In genomic region chr7:54828751-54829150, GRCm38 (mm10) we compare ENCODE assay signal across 28 mouse cellular contexts. TPM values are rescaled to one million over a fixed set of nuclear protein-coding genes. Genes with fewer than 3 reads are reported as not detected.
"Had no signal": no experiment of that assay in that cellular context is flagged by ENCODE, and none has a peak within 500 bp of the region (broad histone marks: within the 10 kb centered on the region; RNA-seq: fewer than 3 reads in every experiment).

No protein-coding gene starts in this region.

- DNase-seq: gastrocnemius, postnatal 14 days; gastrocnemius, postnatal 36 days; heart, adult 11 months; heart, adult 2 months; heart, postnatal 14 days; heart, postnatal 36 days; kidney, adult 11 months; kidney, adult 2 months; kidney, adult 9 months; kidney, postnatal 14 days; kidney, postnatal 36 days; layer of hippocampus, adult 9-11 months; layer of hippocampus, postnatal 36 days had no signal

- H3K4me2 ChIP-seq: heart, embryonic 11.5 days; heart, embryonic 13.5 days; heart, embryonic 15.5 days; hindbrain, embryonic 12.5 days; hindbrain, embryonic 14.5 days; kidney, embryonic 15.5 days; limb, embryonic 13.5 days; limb, embryonic 15.5 days; liver, embryonic 12.5 days had no signal

- H3K9ac ChIP-seq: heart, embryonic 13.5 days; heart, embryonic 15.5 days; hindbrain, embryonic 12.5 days; hindbrain, embryonic 14.5 days; kidney, embryonic 15.5 days; limb, embryonic 13.5 days; limb, embryonic 15.5 days; liver, embryonic 12.5 days; liver, embryonic 14.5 days had no signal

- ATAC-seq: hindbrain, embryonic 16.5 days; intestine, embryonic 16.5 days; liver, embryonic 12.5 days had no signal

- H3K36me3 ChIP-seq: heart, embryonic 13.5 days; heart, embryonic 15.5 days; hindbrain, embryonic 12.5 days; kidney, embryonic 15.5 days; limb, embryonic 13.5 days; limb, embryonic 15.5 days; liver, embryonic 12.5 days had no signal

- H3K9me3 ChIP-seq: heart, embryonic 13.5 days; heart, embryonic 15.5 days; hindbrain, embryonic 12.5 days; kidney, embryonic 15.5 days; limb, embryonic 13.5 days; limb, embryonic 15.5 days; liver, embryonic 12.5 days had no signal

- H3K27me3 ChIP-seq: heart, embryonic 13.5 days; heart, embryonic 15.5 days; hindbrain, embryonic 12.5 days; kidney, embryonic 15.5 days; limb, embryonic 13.5 days; limb, embryonic 15.5 days; liver, embryonic 12.5 days had no signal

- H3K4me1 ChIP-seq: heart, embryonic 15.5 days; hindbrain, embryonic 12.5 days; kidney, embryonic 15.5 days; limb, embryonic 13.5 days; limb, embryonic 15.5 days; liver, embryonic 12.5 days had no signal

- H3K27ac ChIP-seq: heart, adult 2 months; heart, embryonic 13.5 days; heart, embryonic 15.5 days; hindbrain, embryonic 12.5 days; hindbrain, embryonic 14.5 days; kidney, embryonic 15.5 days; kidney, postnatal 0 days; limb, embryonic 13.5 days; limb, embryonic 15.5 days; liver, embryonic 12.5 days; liver, embryonic 14.5 days had no signal

- H3K4me3 ChIP-seq: heart, adult 2 months; heart, embryonic 13.5 days; heart, embryonic 15.5 days; hindbrain, embryonic 12.5 days; kidney, embryonic 15.5 days; limb, embryonic 13.5 days; limb, embryonic 15.5 days; liver, embryonic 12.5 days had no signal

RNA-seq across cellular contexts. Expression of gene Luzp2, which starts 6.5 kb away (rescaled TPM):
- total RNA-seq: liver, adult 2 months had no signal
- polyA plus RNA-seq: large intestine, adult 2 months; liver, adult 2 months; liver, embryonic 12.5 days had no signal
